Mouse (Mus musculus) hindbrain, embryonic 16.5 days (tissue): ENCODE measurements around the gene Endod1. TPM values are rescaled to one million over a fixed set of nuclear protein-coding genes. Genes with fewer than 3 reads are reported as not detected.
A peak's percentile ranks its signal among the peaks of the same experiment; 100 is the strongest.
"Not testable (repeated sequence)": the region's sequence is repeated elsewhere in the genome, so short reads cannot be mapped to it uniquely, and the experiment has no call there.

Experiments
- ATAC-seq: fragments of 200-750 bp; cut with Nextera tagmentation; 2 replicates; pipeline ENCODE4 v1.8.0; 2017; ENCODE audit warnings: moderate TSS enrichment, moderate library complexity
- H3K27ac ChIP-seq: fragments of 300-500 bp; sonication (generic); 2 replicates; pipeline ENCODE4 v1.5.1; 2014; ENCODE audit warnings: low read depth, mild to moderate bottlenecking, control low read depth, low read length, moderate library complexity
- H3K27me3 ChIP-seq: fragments of 300-500 bp; sonication (generic); replicated peaks from 2 replicates; pipeline ENCODE4 v1.6.1; 2014; ENCODE audit warnings: low read length; ENCODE audit not compliant: control insufficient read depth, insufficient read depth
- H3K36me3 ChIP-seq: fragments of 300-500 bp; sonication (generic); 2 replicates; pipeline ENCODE4 v1.6.1; 2014; ENCODE audit warnings: mild to moderate bottlenecking, low read length, moderate library complexity, mixed read lengths; ENCODE audit not compliant: control insufficient read depth, insufficient read depth
- H3K4me1 ChIP-seq: fragments of 300-500 bp; sonication (generic); 2 replicates; pipeline ENCODE4 v1.6.1; 2014; ENCODE audit warnings: low read depth, low read length; ENCODE audit not compliant: control insufficient read depth, insufficient read depth
- H3K4me2 ChIP-seq: fragments of 300-500 bp; sonication (generic); 2 replicates; pipeline ENCODE4 v1.6.1; 2014; ENCODE audit warnings: mild to moderate bottlenecking, low read length, control low read depth, moderate library complexity
- H3K4me3 ChIP-seq: fragments of 300-500 bp; sonication (generic); 2 replicates; pipeline ENCODE4 v1.5.1; 2014; ENCODE audit warnings: mild to moderate bottlenecking, low read length, control low read depth, moderate library complexity
- H3K9ac ChIP-seq: fragments of 300-500 bp; sonication (generic); 2 replicates; pipeline ENCODE4 v1.6.1; 2014; ENCODE audit warnings: low read depth, mild to moderate bottlenecking, control low read depth, low read length, moderate library complexity
- H3K9me3 ChIP-seq: fragments of 300-500 bp; sonication (generic); 2 replicates; pipeline ENCODE4 v1.6.1; 2014; ENCODE audit warnings: mild to moderate bottlenecking, low read length, moderate library complexity; ENCODE audit not compliant: control insufficient read depth
- WGBS: fragments of 180-500 bp; shearing (Covaris S2); extraction: QIAGEN DNeasy Blood & Tissue Kit; methylation state at CpG from one replicate; pipeline ENCODE4 v1.1.7; 2014; 5-methylcytosine and 5-hydroxymethylcytosine counted together
- polyA plus RNA-seq: library from polyadenylated mRNA; unstranded; fragments of >200 nt; fragmentation: Nextera tagmentation; extraction: Ambion mirVana; gene quantifications from 2 replicates; pipeline ENCODE4 v1.2.1, GENCODE M21; 2015

Gene Endod1
- polyA plus RNA-seq, 1 experiment from 2014 or later: 44.9 TPM

- Histone ChIP-seq H3K27ac (no peak overlapping the region), H3K4me2 (no peak overlapping the region), H3K36me3 (no peaks in the 10 kb centered on the region), H3K4me1 (no peaks in the 10 kb centered on the region), H3K27me3 (no peaks in the 10 kb centered on the region), H3K4me3 (no peak overlapping the region), H3K9ac (no peak overlapping the region), H3K9me3 (no peaks in the 10 kb centered on the region)
- no peak for ATAC-seq
- 86% methylated on average over 5 of the region's 5 CpGs for WGBS
Measured at GRCm38 (mm10) chr9:14349380-14349779, 31.9 kb downstream of the Endod1 start.

GRCm38 (mm10) chr9:14348416-14348815, 32.9 kb downstream of the Endod1 start:
- Histone ChIP-seq H3K27ac (no peak overlapping the region), H3K4me1 (no peaks in the 10 kb centered on the region), H3K4me2 (no peak overlapping the region), H3K27me3 (no peaks in the 10 kb centered on the region), H3K9me3 (no peaks in the 10 kb centered on the region), H3K4me3 (no peak overlapping the region), H3K9ac (no peak overlapping the region), H3K36me3 (no peaks in the 10 kb centered on the region)
- WGBS: 61% methylated on average over 4 of the region's 4 CpGs
- no peak for ATAC-seq

- 93% methylated on average over 4 of the region's 4 CpGs for WGBS
- H3K36me3 ChIP-seq: not testable (repeated sequence)
Measured at GRCm38 (mm10) chr9:14345866-14346265, 35.4 kb downstream of the Endod1 start.

GRCm38 (mm10) chr9:14342041-14342668, 39.2 kb downstream of the Endod1 start:
- Histone ChIP-seq H3K9ac (no peak overlapping the region), H3K4me2 (no peak overlapping the region), H3K27ac (no peak overlapping the region), H3K4me3 (no peak overlapping the region), H3K36me3 (no peaks in the 10 kb centered on the region), H3K27me3 (no peaks in the 10 kb centered on the region), H3K4me1 (no peaks in the 10 kb centered on the region), H3K9me3 (no peaks in the 10 kb centered on the region)
- 58% methylated on average over 4 of the region's 4 CpGs for WGBS
- peak; percentile 89 for ATAC-seq

More at GRCm38 (mm10) chr9:14345866-14346265, 35.4 kb downstream of the Endod1 start:
- H3K9me3 ChIP-seq, H3K27ac ChIP-seq, H3K4me3 ChIP-seq, H3K9ac ChIP-seq, H3K4me2 ChIP-seq, ATAC-seq, H3K4me1 ChIP-seq, H3K27me3 ChIP-seq: not testable (repeated sequence)

GRCm38 (mm10) chr9:14338701-14339100, 42.6 kb downstream of the Endod1 start:
- WGBS: 77% methylated on average over 3 of the region's 3 CpGs
- no peaks in the 10 kb centered on the region for H3K27me3 ChIP-seq
- no peak overlapping the region for H3K4me3 ChIP-seq
- ATAC-seq: no peak
- no peaks in the 10 kb centered on the region for H3K9me3 ChIP-seq
- no peak overlapping the region for H3K4me2 ChIP-seq
- H3K4me1 ChIP-seq: no peaks in the 10 kb centered on the region
- H3K36me3 ChIP-seq: no peaks in the 10 kb centered on the region
- no peak overlapping the region for H3K27ac ChIP-seq
- no peak overlapping the region for H3K9ac ChIP-seq

- H3K4me1 ChIP-seq: no peaks in the 10 kb centered on the region
- H3K36me3 ChIP-seq: no peaks in the 10 kb centered on the region; the same call in 1 of the 2 replicates
- no peak for ATAC-seq
- H3K4me2 ChIP-seq: no peak overlapping the region
- no peak overlapping the region for H3K27ac ChIP-seq
- H3K27me3 ChIP-seq: no peaks in the 10 kb centered on the region
- H3K9me3 ChIP-seq: no peaks in the 10 kb centered on the region
- 71% methylated on average over 3 of the region's 3 CpGs for WGBS
- no peak overlapping the region for H3K4me3 ChIP-seq
- H3K9ac ChIP-seq: no peak overlapping the region
Measured at GRCm38 (mm10) chr9:14336901-14337300, 44.4 kb downstream of the Endod1 start.

- H3K9me3 ChIP-seq: no peaks in the 10 kb centered on the region
- no peak overlapping the region for H3K4me2 ChIP-seq
- H3K9ac ChIP-seq: no peak overlapping the region
- H3K27ac ChIP-seq: no peak overlapping the region
- no peak for ATAC-seq
- no peaks in the 10 kb centered on the region for H3K4me1 ChIP-seq
- no peak overlapping the region for H3K4me3 ChIP-seq
- no peaks in the 10 kb centered on the region for H3K27me3 ChIP-seq
- 84% methylated on average over 4 of the region's 4 CpGs for WGBS
- peaks cover 2% of the 10 kb centered on the region; the same call in 1 of the 2 replicates for H3K36me3 ChIP-seq
Measured at GRCm38 (mm10) chr9:14335829-14336228, 45.5 kb downstream of the Endod1 start.

- H3K4me1 ChIP-seq: no peaks in the 10 kb centered on the region
- no peak overlapping the region for H3K27ac ChIP-seq
- no peaks in the 10 kb centered on the region for H3K9me3 ChIP-seq
- H3K27me3 ChIP-seq: no peaks in the 10 kb centered on the region
- WGBS: 92% methylated on average over 1 of the region's 1 CpGs
- ATAC-seq: no peak
- peaks cover 12% of the 10 kb centered on the region for H3K36me3 ChIP-seq
- no peak overlapping the region for H3K9ac ChIP-seq
- H3K4me2 ChIP-seq: no peak overlapping the region
- no peak overlapping the region for H3K4me3 ChIP-seq
Measured at GRCm38 (mm10) chr9:14316618-14317017, 64.7 kb downstream of the Endod1 start.

GRCm38 (mm10) chr9:14314477-14314876, 66.8 kb downstream of the Endod1 start:
- no peak overlapping the region for H3K4me3 ChIP-seq
- H3K36me3 ChIP-seq: peaks cover 10% of the 10 kb centered on the region; the same call in 1 of the 2 replicates
- no peak overlapping the region for H3K27ac ChIP-seq
- no peaks in the 10 kb centered on the region for H3K4me1 ChIP-seq
- WGBS: 74% methylated on average over 7 of the region's 7 CpGs
- H3K9me3 ChIP-seq: no peaks in the 10 kb centered on the region
- no peak overlapping the region for H3K9ac ChIP-seq
- H3K27me3 ChIP-seq: no peaks in the 10 kb centered on the region
- ATAC-seq: no peak
- no peak overlapping the region for H3K4me2 ChIP-seq
